Mouse (Mus musculus) heart, embryonic 12.5 days (tissue): ENCODE results near the gene Pitpnm3. TPM values are rescaled to one million over a fixed set of nuclear protein-coding genes. Genes with fewer than 3 reads are reported as not detected.

ENCODE experiments used
- ATAC-seq: fragments of 200-750 bp; cut with Nextera tagmentation; 2 replicates; pipeline ENCODE4 v1.8.0; 2017; ENCODE audit warnings: moderate TSS enrichment, moderate library complexity; ENCODE audit not compliant: insufficient number of reproducible peaks, low FRiP score
- H3K27ac ChIP-seq: fragments of 300-500 bp; sonication (generic); 2 replicates; pipeline ENCODE4 v1.5.1; 2016; ENCODE audit warnings: mild to moderate bottlenecking, moderate library complexity; ENCODE audit not compliant: poor library complexity, severe bottlenecking
- H3K27me3 ChIP-seq: fragments of 300-500 bp; sonication (generic); replicated peaks from 2 replicates; pipeline ENCODE4 v1.6.1; 2016; ENCODE audit warnings: mild to moderate bottlenecking, moderate library complexity
- H3K36me3 ChIP-seq: fragments of 300-500 bp; sonication (generic); 2 replicates; pipeline ENCODE4 v1.6.1; 2016; ENCODE audit warnings: mild to moderate bottlenecking, moderate library complexity
- H3K4me1 ChIP-seq: fragments of 300-500 bp; sonication (generic); replicated peaks from 2 replicates; pipeline ENCODE4 v1.6.1; 2016; ENCODE audit warnings: mild to moderate bottlenecking
- H3K4me2 ChIP-seq: fragments of 300-500 bp; sonication (generic); 2 replicates; pipeline ENCODE4 v1.6.1; 2016; ENCODE audit warnings: mild to moderate bottlenecking, moderate library complexity
- H3K4me3 ChIP-seq: fragments of 300-500 bp; sonication (generic); 2 replicates; pipeline ENCODE4 v1.5.1; 2016; ENCODE audit warnings: mild to moderate bottlenecking
- H3K9ac ChIP-seq: fragments of 300-500 bp; sonication (generic); 2 replicates; pipeline ENCODE4 v1.6.1; 2016; ENCODE audit warnings: mild to moderate bottlenecking, moderate library complexity
- H3K9me3 ChIP-seq: fragments of 300-500 bp; sonication (generic); replicated peaks from 2 replicates; pipeline ENCODE4 v1.6.1; 2016; ENCODE audit warnings: mild to moderate bottlenecking, moderate library complexity
- WGBS: fragments of 180-500 bp; shearing (Covaris S2); methylation state at CpG from one replicate; pipeline ENCODE4 v1.1.7; 2016; 5-methylcytosine and 5-hydroxymethylcytosine counted together
- polyA plus RNA-seq: library from polyadenylated mRNA; unstranded; fragments of >200 nt; fragmentation: Nextera tagmentation; extraction: Ambion mirVana; gene quantifications from 2 replicates; pipeline ENCODE4 v1.2.1, GENCODE M21; 2016

Pitpnm3 gene
- polyA plus RNA-seq, 1 experiment from 2014 or later, result 0.13 TPM

DNA sequence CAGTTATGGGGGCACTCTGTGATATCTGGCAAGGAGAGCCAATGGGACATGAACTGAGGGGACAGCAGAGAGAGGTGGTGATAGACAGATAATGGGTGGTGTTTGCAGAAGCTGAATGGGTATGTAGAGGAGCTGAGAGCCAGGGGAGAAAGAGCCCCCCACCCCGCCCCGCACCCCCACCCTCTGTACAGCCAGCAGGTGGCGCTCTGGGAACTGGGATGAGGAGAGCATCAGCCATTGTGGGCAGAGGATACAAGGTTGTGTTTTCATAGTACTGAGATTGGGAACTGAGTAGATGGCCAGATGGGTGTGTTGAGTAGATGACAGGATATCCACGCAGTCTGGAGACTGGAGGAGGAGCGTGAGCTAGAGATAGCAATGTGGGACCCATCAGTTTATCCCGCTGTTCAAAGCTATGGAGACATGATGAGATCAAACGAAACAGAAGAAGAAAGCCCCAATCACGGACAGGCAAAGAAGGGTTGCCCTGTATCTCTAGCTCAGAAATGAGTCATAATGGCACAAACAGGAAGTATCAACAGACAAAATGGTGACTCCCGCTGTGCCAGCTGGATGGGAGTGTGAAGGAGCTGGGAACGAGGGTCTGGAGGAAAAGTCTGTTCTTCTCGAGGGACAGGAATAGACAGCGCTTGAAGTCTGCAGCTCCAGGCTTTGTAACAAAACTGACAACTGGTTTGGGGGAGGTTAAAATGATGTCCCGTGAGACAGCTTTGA is 118.9 kb downstream of the Pitpnm3 start:
- 74% methylated on average over 13 of the region's 13 CpGs for WGBS
- Histone ChIP-seq H3K4me3 (no peak overlapping the region), H3K4me1 (0 out of 2 replicates have a peak, but pooled peaks cover 7% of the 10 kb centered on the region), H3K27me3 (no peaks in the 10 kb centered on the region), H3K36me3 (no peaks in the 10 kb centered on the region), H3K4me2 (no peak overlapping the region), H3K9ac (no peak overlapping the region), H3K9me3 (no peaks in the 10 kb centered on the region), H3K27ac (no peak overlapping the region)
- ATAC-seq, result no peak

DNA sequence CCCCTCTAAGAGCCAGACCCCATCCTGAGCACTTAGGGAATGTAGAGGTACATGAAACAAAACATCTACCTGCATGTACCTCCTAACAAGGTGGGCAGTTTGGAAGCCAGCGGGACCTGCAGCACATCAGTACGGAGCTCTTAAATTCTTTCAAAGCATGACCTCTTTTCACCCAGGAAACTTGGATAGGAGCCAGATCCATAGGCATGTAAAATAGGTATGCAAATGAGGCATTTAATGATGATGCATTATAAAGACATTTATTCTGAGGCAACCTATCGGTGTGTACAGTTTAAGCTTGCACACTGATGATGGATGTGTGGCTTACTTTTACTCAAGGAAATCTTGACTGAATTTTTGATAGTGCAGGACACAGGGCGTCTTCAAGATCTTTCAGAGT is 120.9 kb downstream of the Pitpnm3 start:
- Histone ChIP-seq H3K9me3 (no peaks in the 10 kb centered on the region), H3K4me1 (peaks cover 8% of the 10 kb centered on the region; the same call in 1 of the 2 replicates), H3K4me3 (no peak overlapping the region), H3K27ac (no peak overlapping the region), H3K36me3 (no peaks in the 10 kb centered on the region), H3K27me3 (peaks cover 3% of the 10 kb centered on the region; the same call in 1 of the 2 replicates), H3K4me2 (no peak overlapping the region), H3K9ac (no peak overlapping the region)
- ATAC-seq, result no peak
- WGBS, result 79% methylated on average over 4 of the region's 4 CpGs

DNA sequence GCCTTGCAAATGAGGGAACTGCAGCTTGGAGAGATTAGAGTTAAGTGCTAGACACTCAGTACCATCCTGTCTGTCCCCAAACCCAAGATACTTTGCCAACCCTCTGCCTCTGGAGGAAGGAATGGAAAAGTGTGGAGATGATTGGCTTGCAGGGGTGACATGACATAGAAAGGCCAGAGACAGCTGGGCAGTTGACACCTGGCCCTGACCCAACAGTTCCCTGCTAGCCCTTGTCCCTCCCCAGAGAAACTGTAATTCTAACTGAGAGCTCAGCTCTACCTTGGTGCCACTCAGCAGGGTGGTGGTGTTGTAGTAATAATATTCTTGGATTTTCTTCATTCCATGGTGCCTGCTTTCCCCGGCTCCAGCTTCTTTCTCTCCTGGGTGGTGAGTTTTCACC is 123.6 kb downstream of the Pitpnm3 start:
- ATAC-seq, result no peak
- no peaks in the 10 kb centered on the region for H3K9me3 ChIP-seq
- H3K27ac ChIP-seq, result no peak overlapping the region
- H3K36me3 ChIP-seq, result no peaks in the 10 kb centered on the region
- no peak overlapping the region for H3K9ac ChIP-seq
- peaks cover 16% of the 10 kb centered on the region; the same call in 1 of the 2 replicates for H3K4me1 ChIP-seq
- H3K27me3 ChIP-seq, result peaks cover 3% of the 10 kb centered on the region; the same call in 1 of the 2 replicates
- H3K4me3 ChIP-seq, result no peak overlapping the region
- WGBS, result 56% methylated on average over 1 of the region's 1 CpGs
- no peak overlapping the region for H3K4me2 ChIP-seq

DNA sequence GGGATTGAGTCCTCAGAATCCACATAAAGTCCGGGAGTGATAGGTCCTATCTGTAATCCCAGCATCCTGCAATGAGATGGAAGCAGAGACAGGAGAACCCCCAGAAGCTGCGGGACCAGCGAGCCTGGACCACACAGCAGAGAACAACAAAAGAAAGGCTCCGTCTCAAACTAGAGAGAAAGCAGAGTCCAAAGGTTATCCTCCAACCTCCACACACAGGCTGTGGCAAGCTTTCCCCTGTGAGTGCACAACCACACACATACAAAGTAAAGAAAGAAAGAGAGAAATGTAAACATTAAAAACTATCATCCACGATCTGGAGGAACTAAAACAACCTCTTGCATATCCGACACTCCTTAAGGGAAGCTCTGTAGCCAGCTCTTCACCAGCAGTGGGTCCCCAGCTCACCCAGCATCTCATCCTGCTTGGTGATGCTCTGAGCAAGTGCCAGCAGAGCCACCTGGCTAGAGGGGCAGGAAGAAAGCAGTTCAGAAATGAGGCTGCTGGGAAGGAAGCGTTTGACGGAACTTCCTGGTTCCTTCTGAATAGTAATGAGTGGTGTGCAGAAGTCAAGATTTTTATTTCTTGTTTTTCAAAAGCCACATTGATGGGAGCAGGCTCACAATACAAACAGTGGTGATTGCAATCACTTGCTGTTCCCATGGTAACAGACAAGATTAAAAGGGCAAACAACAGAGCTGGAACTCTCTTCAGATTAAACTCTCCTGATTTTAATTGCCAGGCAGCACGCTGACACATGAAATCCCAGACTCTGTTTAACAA is 124.4 kb downstream of the Pitpnm3 start:
- Histone ChIP-seq H3K36me3 (no peaks in the 10 kb centered on the region), H3K4me1 (peaks cover 16% of the 10 kb centered on the region; the same call in 1 of the 2 replicates), H3K4me3 (no peak overlapping the region), H3K9ac (no peak overlapping the region), H3K27ac (no peak overlapping the region), H3K9me3 (no peaks in the 10 kb centered on the region), H3K27me3 (peaks cover 3% of the 10 kb centered on the region; the same call in 1 of the 2 replicates), H3K4me2 (no peak overlapping the region)
- ATAC-seq, result no peak
- 64% methylated on average over 9 of the region's 9 CpGs for WGBS

GRCm38 (mm10) chr11:72010367-72010766 is 125.2 kb downstream of the Pitpnm3 start:
- Histone ChIP-seq H3K4me3 (no peak overlapping the region), H3K27me3 (peaks cover 3% of the 10 kb centered on the region; the same call in 1 of the 2 replicates), H3K4me1 (peaks cover 16% of the 10 kb centered on the region; the same call in 1 of the 2 replicates), H3K9me3 (no peaks in the 10 kb centered on the region), H3K9ac (no peak overlapping the region), H3K4me2 (no peak overlapping the region), H3K36me3 (no peaks in the 10 kb centered on the region), H3K27ac (no peak overlapping the region)
- 41% methylated on average over 5 of the region's 5 CpGs for WGBS
- ATAC-seq, result no peak

GRCm38 (mm10) chr11:72005547-72005946 is 130.0 kb downstream of the Pitpnm3 start:
- H3K36me3 ChIP-seq, result no peaks in the 10 kb centered on the region
- no peaks in the 10 kb centered on the region for H3K27me3 ChIP-seq
- no peak overlapping the region for H3K4me2 ChIP-seq
- no peak overlapping the region for H3K27ac ChIP-seq
- ATAC-seq, result no peak
- H3K9me3 ChIP-seq, result no peaks in the 10 kb centered on the region
- peaks cover 11% of the 10 kb centered on the region; the same call in 1 of the 2 replicates for H3K4me1 ChIP-seq
- 84% methylated on average over 6 of the region's 6 CpGs for WGBS
- no peak overlapping the region for H3K4me3 ChIP-seq
- H3K9ac ChIP-seq, result no peak overlapping the region

- H3K4me3 ChIP-seq, result no peak overlapping the region
- H3K9me3 ChIP-seq, result no peaks in the 10 kb centered on the region
- no peak overlapping the region for H3K9ac ChIP-seq
- 74% methylated on average over 9 of the region's 9 CpGs for WGBS
- H3K4me2 ChIP-seq, result no peak overlapping the region
- H3K27me3 ChIP-seq, result no peaks in the 10 kb centered on the region
- no peak for ATAC-seq
- no peak overlapping the region for H3K27ac ChIP-seq
- peaks cover 5% of the 10 kb centered on the region; the same call in 1 of the 2 replicates for H3K4me1 ChIP-seq
- no peaks in the 10 kb centered on the region for H3K36me3 ChIP-seq
These were observed 132.4 kb downstream of the Pitpnm3 start for GRCm38 (mm10) chr11:72003171-72003570.

DNA sequence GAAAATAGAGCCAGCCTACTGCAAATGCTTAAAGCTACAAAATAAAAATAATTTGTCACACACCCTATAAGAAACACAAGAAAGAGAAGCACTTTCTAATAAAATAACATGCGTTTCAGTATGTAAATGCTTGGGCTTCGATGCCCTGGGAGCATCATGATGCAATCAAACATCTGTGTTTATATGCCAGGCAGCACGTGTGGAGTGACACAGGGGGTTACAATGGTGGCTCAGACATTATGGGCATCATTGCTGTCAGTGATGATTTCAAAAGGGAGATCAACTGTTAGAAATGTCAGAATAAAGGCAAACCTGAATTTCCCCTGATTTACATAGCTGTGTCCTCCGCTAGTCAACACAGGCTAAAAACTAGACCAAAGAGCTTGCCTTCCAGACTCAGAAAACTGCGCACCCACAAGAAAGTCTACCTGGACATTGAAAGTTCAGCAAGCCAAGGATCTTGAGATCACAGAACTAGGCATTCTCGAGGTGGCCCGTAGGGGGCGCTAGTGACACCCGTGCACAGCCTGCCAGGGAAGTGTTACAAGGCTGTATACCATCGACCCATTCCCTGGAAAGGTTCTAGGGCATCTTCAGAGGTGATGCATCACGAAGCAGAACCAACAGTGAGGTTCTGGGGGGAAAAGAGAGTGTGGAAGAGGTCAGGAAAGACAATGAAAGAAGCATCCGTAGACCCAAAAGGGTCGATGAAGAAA is 133.3 kb downstream of the Pitpnm3 start:
- H3K4me2 ChIP-seq, result no peak overlapping the region
- 47% methylated on average over 13 of the region's 13 CpGs for WGBS
- no peaks in the 10 kb centered on the region for H3K27me3 ChIP-seq
- H3K4me1 ChIP-seq, result no peaks in the 10 kb centered on the region
- H3K27ac ChIP-seq, result no peak overlapping the region
- no peaks in the 10 kb centered on the region for H3K36me3 ChIP-seq
- no peak overlapping the region for H3K9ac ChIP-seq
- ATAC-seq, result no peak
- H3K4me3 ChIP-seq, result no peak overlapping the region
- H3K9me3 ChIP-seq, result no peaks in the 10 kb centered on the region

DNA sequence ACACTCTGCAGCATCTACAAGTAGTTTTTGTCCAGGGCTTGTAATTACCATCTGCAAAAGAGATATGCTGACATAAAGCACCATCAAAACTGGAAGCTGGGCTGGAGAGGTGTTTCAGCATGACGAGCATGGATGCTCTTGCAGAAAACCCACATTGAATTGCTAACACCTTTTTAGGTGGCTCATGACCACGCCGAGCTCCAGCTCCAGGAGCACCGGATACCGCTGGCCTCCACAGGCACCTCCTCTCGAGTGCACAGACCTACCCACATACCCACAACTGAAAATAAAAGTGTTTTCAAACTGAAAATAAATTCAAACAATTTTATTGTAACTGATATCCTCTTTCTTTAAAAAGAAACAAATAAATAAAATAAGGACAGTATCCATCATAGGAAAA is 135.4 kb downstream of the Pitpnm3 start:
- 84% methylated on average over 6 of the region's 6 CpGs for WGBS
- no peak overlapping the region for H3K27ac ChIP-seq
- no peak for ATAC-seq
- no peak overlapping the region for H3K4me2 ChIP-seq
- no peaks in the 10 kb centered on the region for H3K36me3 ChIP-seq
- H3K27me3 ChIP-seq, result no peaks in the 10 kb centered on the region
- no peak overlapping the region for H3K9ac ChIP-seq
- H3K9me3 ChIP-seq, result no peaks in the 10 kb centered on the region; the same call in 1 of the 2 replicates
- no peak overlapping the region for H3K4me3 ChIP-seq
- peaks cover 16% of the 10 kb centered on the region for H3K4me1 ChIP-seq
